Mouse (Mus musculus): ENCODE data around the gene Ajuba. TPM values are rescaled to one million over a fixed set of nuclear protein-coding genes. Genes with fewer than 3 reads are reported as not detected.
"Not testable (repeated sequence)": the region's sequence is repeated elsewhere in the genome, so short reads cannot be mapped to it uniquely, and the experiment has no call there.

Gene Ajuba
- polyA plus RNA-seq (2014; fragmentation: Nextera tagmentation; extraction: Ambion mirVana) = 38.5 and 41.8 TPM in 2 replicates

- no peaks in the 10 kb centered on the region for H3K27me3 ChIP-seq (ENCODE audit: control insufficient read depth, insufficient read depth, low read length)
- peaks cover 27% of the 10 kb centered on the region for H3K4me1 ChIP-seq (ENCODE audit: control insufficient read depth, insufficient read depth, low read length)
- no peaks in the 10 kb centered on the region for H3K9me3 ChIP-seq (ENCODE audit: control insufficient read depth, low read length)
- H3K9ac ChIP-seq (ENCODE audit: low read length) = peak within 1 kb of the TSS; percentile 94
- peak within 1 kb of the TSS; percentile 88 for H3K27ac ChIP-seq (replicated peaks; ENCODE audit: low read depth, low read length)
- H3K4me2 ChIP-seq (ENCODE audit: low read depth, severe bottlenecking) = peak within 1 kb of the TSS; percentile 90
- H3K4me3 ChIP-seq (ENCODE audit: low read depth, low read length) = peak within 1 kb of the TSS; percentile 81
- peak; percentile 96 for DNase-seq (ENCODE audit: low spot score)
- ATAC-seq (ENCODE audit: insufficient number of reproducible peaks, low FRiP score, low TSS enrichment, low read depth) = peak; percentile 78
- WGBS = under 1% methylated on average over 66 of the region's 66 CpGs
- peaks cover 1% of the 10 kb centered on the region; the same call in 1 of the 2 replicates for H3K36me3 ChIP-seq (ENCODE audit: control insufficient read depth, insufficient read depth, low read length)
Observed at GRCm38 (mm10) chr14:54577089-54577982, at the start of gene Ajuba. TSS of gene Ajuba (minus strand) at chr14:54577558.

- WGBS = 78% methylated on average over 10 of the region's 10 CpGs
- Histone ChIP-seq H3K9ac (ENCODE audit: low read length) (no peak overlapping the region), H3K4me1 (ENCODE audit: control insufficient read depth, insufficient read depth, low read length) (no peaks in the 10 kb centered on the region), H3K27me3 (ENCODE audit: control insufficient read depth, insufficient read depth, low read length) (no peaks in the 10 kb centered on the region), H3K36me3 (ENCODE audit: control insufficient read depth, insufficient read depth, low read length) (no peaks in the 10 kb centered on the region), H3K27ac (replicated peaks; ENCODE audit: low read depth, low read length) (no peak overlapping the region), H3K4me3 (ENCODE audit: low read depth, low read length) (no peak overlapping the region), H3K4me2 (ENCODE audit: low read depth, severe bottlenecking) (no peak overlapping the region), H3K9me3 (ENCODE audit: control insufficient read depth, low read length) (no peaks in the 10 kb centered on the region)
- DNase-seq (ENCODE audit: low spot score) (no peak), ATAC-seq (ENCODE audit: insufficient number of reproducible peaks, low FRiP score, low TSS enrichment, low read depth) (no peak)
Observed at GRCm38 (mm10) chr14:54624976-54625375, 47.6 kb upstream of the Ajuba start.

- H3K9ac ChIP-seq (ENCODE audit: low read length) = no peak overlapping the region
- H3K4me1 ChIP-seq (ENCODE audit: control insufficient read depth, insufficient read depth, low read length) = no peaks in the 10 kb centered on the region
- ATAC-seq (ENCODE audit: insufficient number of reproducible peaks, low FRiP score, low TSS enrichment, low read depth) (no peak), DNase-seq (ENCODE audit: low spot score) (no peak)
- 91% methylated on average over 6 of the region's 6 CpGs for WGBS
- no peak overlapping the region for H3K27ac ChIP-seq (replicated peaks; ENCODE audit: low read depth, low read length)
- H3K9me3 ChIP-seq (ENCODE audit: control insufficient read depth, low read length) = no peaks in the 10 kb centered on the region
- H3K4me2 ChIP-seq (ENCODE audit: low read depth, severe bottlenecking) = no peak overlapping the region
- no peaks in the 10 kb centered on the region for H3K27me3 ChIP-seq (ENCODE audit: control insufficient read depth, insufficient read depth, low read length)
- no peak overlapping the region for H3K4me3 ChIP-seq (ENCODE audit: low read depth, low read length)
- H3K36me3 ChIP-seq (ENCODE audit: control insufficient read depth, insufficient read depth, low read length) = no peaks in the 10 kb centered on the region
Observed at GRCm38 (mm10) chr14:54623334-54623733, 46.0 kb upstream of the Ajuba start.

- no peaks in the 10 kb centered on the region for H3K27me3 ChIP-seq (ENCODE audit: control insufficient read depth, insufficient read depth, low read length)
- no peak within 1 kb of the TSS for H3K27ac ChIP-seq (replicated peaks; ENCODE audit: low read depth, low read length)
- no peak for ATAC-seq (ENCODE audit: insufficient number of reproducible peaks, low FRiP score, low TSS enrichment, low read depth)
- no peaks in the 10 kb centered on the region for H3K36me3 ChIP-seq (ENCODE audit: control insufficient read depth, insufficient read depth, low read length)
- no peak within 1 kb of the TSS for H3K4me2 ChIP-seq (ENCODE audit: low read depth, severe bottlenecking)
- H3K9ac ChIP-seq (ENCODE audit: low read length) = no peak within 1 kb of the TSS
- 95% methylated on average over 1 of the region's 1 CpGs for WGBS
- no peak within 1 kb of the TSS for H3K4me3 ChIP-seq (ENCODE audit: low read depth, low read length)
- H3K9me3 ChIP-seq (ENCODE audit: control insufficient read depth, low read length) = no peaks in the 10 kb centered on the region
- H3K4me1 ChIP-seq (ENCODE audit: control insufficient read depth, insufficient read depth, low read length) = no peaks in the 10 kb centered on the region
- no peak for DNase-seq (ENCODE audit: low spot score)
Observed at GRCm38 (mm10) chr14:54621133-54621532, 43.8 kb upstream of the Ajuba start, which contains the start of gene Psmb11. TSS of gene Psmb11 (plus strand) at chr14:54621433.

- H3K27ac ChIP-seq (replicated peaks; ENCODE audit: low read depth, low read length) = peak within 1 kb of the TSS; percentile 65; the same call in 1 of the 2 replicates
- ATAC-seq (ENCODE audit: insufficient number of reproducible peaks, low FRiP score, low TSS enrichment, low read depth) (peak; percentile 82), DNase-seq (ENCODE audit: low spot score) (peak; percentile 93)
- under 1% methylated on average over 25 of the region's 25 CpGs for WGBS
- peak within 1 kb of the TSS; percentile 65 for H3K4me2 ChIP-seq (ENCODE audit: low read depth, severe bottlenecking)
- H3K4me1 ChIP-seq (ENCODE audit: control insufficient read depth, insufficient read depth, low read length) = no peaks in the 10 kb centered on the region
- H3K4me3 ChIP-seq (ENCODE audit: low read depth, low read length) = peak within 1 kb of the TSS; percentile 89
- H3K36me3 ChIP-seq (ENCODE audit: control insufficient read depth, insufficient read depth, low read length) = peaks cover 3% of the 10 kb centered on the region
- no peaks in the 10 kb centered on the region for H3K9me3 ChIP-seq (ENCODE audit: control insufficient read depth, low read length)
- peak within 1 kb of the TSS; percentile 83 for H3K9ac ChIP-seq (ENCODE audit: low read length)
- no peaks in the 10 kb centered on the region for H3K27me3 ChIP-seq (ENCODE audit: control insufficient read depth, insufficient read depth, low read length)
Observed at GRCm38 (mm10) chr14:54617897-54618365, 40.6 kb upstream of the Ajuba start, which contains the start of gene Psmb5. TSS of gene Psmb5 (minus strand) at chr14:54618022.

- Histone ChIP-seq H3K4me2 (ENCODE audit: low read depth, severe bottlenecking) (peak overlapping the region; percentile 65), H3K36me3 (ENCODE audit: control insufficient read depth, insufficient read depth, low read length) (peaks cover 7% of the 10 kb centered on the region), H3K9ac (ENCODE audit: low read length) (peak overlapping the region; percentile 83), H3K4me1 (ENCODE audit: control insufficient read depth, insufficient read depth, low read length) (no peaks in the 10 kb centered on the region), H3K27ac (replicated peaks; ENCODE audit: low read depth, low read length) (peak overlapping the region; percentile 65; the same call in 1 of the 2 replicates), H3K27me3 (ENCODE audit: control insufficient read depth, insufficient read depth, low read length) (no peaks in the 10 kb centered on the region), H3K4me3 (ENCODE audit: low read depth, low read length) (peak overlapping the region; percentile 89), H3K9me3 (ENCODE audit: control insufficient read depth, low read length) (no peaks in the 10 kb centered on the region)
- DNase-seq (ENCODE audit: low spot score) = peak; percentile 60
- 2% methylated on average over 38 of the region's 38 CpGs for WGBS
- peak; percentile 55 for ATAC-seq (ENCODE audit: insufficient number of reproducible peaks, low FRiP score, low TSS enrichment, low read depth)
Observed at GRCm38 (mm10) chr14:54617152-54617896, 40.0 kb upstream of the Ajuba start.

- peaks cover 9% of the 10 kb centered on the region for H3K36me3 ChIP-seq (ENCODE audit: control insufficient read depth, insufficient read depth, low read length)
- no peak overlapping the region for H3K27ac ChIP-seq (replicated peaks; ENCODE audit: low read depth, low read length)
- no peak overlapping the region for H3K4me2 ChIP-seq (ENCODE audit: low read depth, severe bottlenecking)
- ATAC-seq (ENCODE audit: insufficient number of reproducible peaks, low FRiP score, low TSS enrichment, low read depth) (no peak), DNase-seq (ENCODE audit: low spot score) (no peak)
- no peak overlapping the region for H3K9ac ChIP-seq (ENCODE audit: low read length)
- no peaks in the 10 kb centered on the region for H3K4me1 ChIP-seq (ENCODE audit: control insufficient read depth, insufficient read depth, low read length)
- H3K4me3 ChIP-seq (ENCODE audit: low read depth, low read length) = no peak overlapping the region
- no peaks in the 10 kb centered on the region for H3K27me3 ChIP-seq (ENCODE audit: control insufficient read depth, insufficient read depth, low read length)
- 93% methylated on average over 16 of the region's 16 CpGs for WGBS
- no peaks in the 10 kb centered on the region for H3K9me3 ChIP-seq (ENCODE audit: control insufficient read depth, low read length)
Observed at GRCm38 (mm10) chr14:54616226-54616825, 39.0 kb upstream of the Ajuba start.

GRCm38 (mm10) chr14:54614130-54614529 is 36.8 kb upstream of the Ajuba start:
- not testable (repeated sequence) for H3K36me3 ChIP-seq (ENCODE audit: control insufficient read depth, insufficient read depth, low read length); H3K27me3 ChIP-seq (ENCODE audit: control insufficient read depth, insufficient read depth, low read length); H3K4me3 ChIP-seq (ENCODE audit: low read depth, low read length); DNase-seq (ENCODE audit: low spot score); H3K4me2 ChIP-seq (ENCODE audit: low read depth, severe bottlenecking); ATAC-seq (ENCODE audit: insufficient number of reproducible peaks, low FRiP score, low TSS enrichment, low read depth); H3K9ac ChIP-seq (ENCODE audit: low read length); H3K27ac ChIP-seq (replicated peaks; ENCODE audit: low read depth, low read length); H3K9me3 ChIP-seq (ENCODE audit: control insufficient read depth, low read length); H3K4me1 ChIP-seq (ENCODE audit: control insufficient read depth, insufficient read depth, low read length)
- WGBS = 94% methylated on average over 16 of the region's 16 CpGs

Data from limb, embryonic 11.5 days (tissue).